Mouse (Mus musculus) midbrain, embryonic 13.5 days (tissue): ENCODE results near the gene Reep6. TPM values are rescaled to one million over a fixed set of nuclear protein-coding genes. Genes with fewer than 3 reads are reported as not detected.

Source experiments
- ATAC-seq: fragments of 200-750 bp; cut with Nextera tagmentation; 2 replicates; pipeline ENCODE4 v1.8.0; 2017; ENCODE audit warnings: mild to moderate bottlenecking, moderate TSS enrichment, moderate library complexity
- H3K27ac ChIP-seq: fragments of 300-500 bp; sonication (generic); 2 replicates; pipeline ENCODE4 v1.5.1; 2015; ENCODE audit warnings: inconsistent platforms, mild to moderate bottlenecking, moderate library complexity
- H3K27me3 ChIP-seq: fragments of 300-500 bp; sonication (generic); 2 replicates; pipeline ENCODE4 v1.6.1; 2015; ENCODE audit warnings: mild to moderate bottlenecking, inconsistent platforms
- H3K36me3 ChIP-seq: fragments of 300-500 bp; sonication (generic); 2 replicates; pipeline ENCODE4 v1.6.1; 2015; ENCODE audit warnings: mild to moderate bottlenecking, inconsistent platforms
- H3K4me1 ChIP-seq: fragments of 300-500 bp; sonication (generic); replicated peaks from 2 replicates; pipeline ENCODE4 v1.6.1; 2015; ENCODE audit warnings: inconsistent platforms
- H3K4me2 ChIP-seq: fragments of 300-500 bp; sonication (generic); replicated peaks from 2 replicates; pipeline ENCODE4 v1.6.1; 2015; ENCODE audit warnings: moderate library complexity, mild to moderate bottlenecking, inconsistent platforms
- H3K4me3 ChIP-seq: fragments of 300-500 bp; sonication (generic); replicated peaks from 2 replicates; pipeline ENCODE4 v1.5.1; 2015; ENCODE audit warnings: mild to moderate bottlenecking, inconsistent platforms
- H3K9ac ChIP-seq: fragments of 300-500 bp; sonication (generic); replicated peaks from 2 replicates; pipeline ENCODE4 v1.6.1; 2015; ENCODE audit warnings: mild to moderate bottlenecking, inconsistent platforms
- H3K9me3 ChIP-seq: fragments of 300-500 bp; sonication (generic); 2 replicates; pipeline ENCODE4 v1.6.1; 2016; ENCODE audit warnings: mild to moderate bottlenecking, inconsistent platforms
- WGBS: fragments of 180-500 bp; shearing (Covaris S2); methylation state at CpG from one replicate; pipeline ENCODE4 v1.1.7; 2015; 5-methylcytosine and 5-hydroxymethylcytosine counted together
- polyA plus RNA-seq: library from polyadenylated mRNA; unstranded; fragments of >200 nt; fragmentation: Nextera tagmentation; extraction: Ambion mirVana; gene quantifications from 2 replicates; pipeline ENCODE4 v1.2.1, GENCODE M21; 2015

The Reep6 gene
- polyA plus RNA-seq, 1 experiment from 2014 or later: 3.1 TPM

DNA sequence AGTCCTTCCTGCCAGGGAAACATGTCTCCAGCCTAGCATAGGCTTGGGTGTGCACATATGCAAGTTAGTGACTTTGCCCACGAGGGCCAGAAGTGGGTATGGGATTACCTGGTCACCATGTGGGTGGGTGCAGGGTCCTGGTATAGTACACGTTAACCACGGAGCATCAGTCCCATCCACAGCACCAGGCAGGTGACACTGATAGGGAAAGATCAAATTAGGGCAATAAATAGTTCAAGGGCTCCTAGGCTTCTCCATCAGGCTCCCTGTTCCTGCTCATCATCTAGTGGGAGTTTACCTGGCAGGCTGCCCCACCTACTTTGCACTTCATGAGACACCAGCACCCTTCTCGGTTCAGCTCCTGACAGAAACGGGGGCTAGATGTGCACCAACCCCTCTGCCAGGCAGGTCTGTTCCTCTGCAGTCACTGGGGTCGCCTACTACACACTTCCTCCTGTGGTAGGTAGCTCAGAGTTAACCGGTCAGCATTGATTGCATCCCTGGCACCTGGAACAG is 34.9 kb upstream of the Reep6 start:
- 43% methylated on average over 7 of the region's 7 CpGs for WGBS
- peaks cover 20% of the 10 kb centered on the region for H3K36me3 ChIP-seq
- H3K27me3 ChIP-seq: no peaks in the 10 kb centered on the region
- peak overlapping the region; percentile 99; the same call in 1 of the 2 replicates for H3K27ac ChIP-seq
- no peaks in the 10 kb centered on the region for H3K9me3 ChIP-seq
- peak overlapping the region; percentile 99 for H3K4me2 ChIP-seq
- H3K9ac ChIP-seq: peak overlapping the region; percentile 99
- H3K4me1 ChIP-seq: peaks cover 64% of the 10 kb centered on the region
- no peak for ATAC-seq
- H3K4me3 ChIP-seq: 0 out of 2 replicates have a peak overlapping the region, but pooled peaks have one; percentile 97

GRCm38 (mm10) chr10:80295618-80296425 is 33.9 kb upstream of the Reep6 start, which contains the start of gene Apc2:
Apc2 (plus strand) TSS chr10:80295977.
- WGBS: under 1% methylated on average over 26 of the region's 26 CpGs
- Histone ChIP-seq H3K9me3 (no peaks in the 10 kb centered on the region), H3K4me3 (peak within 1 kb of the TSS; percentile 54), H3K27ac (peak within 1 kb of the TSS; percentile 99), H3K36me3 (peaks cover 20% of the 10 kb centered on the region), H3K9ac (peak within 1 kb of the TSS; percentile 99), H3K4me2 (peak within 1 kb of the TSS; percentile 99), H3K27me3 (no peaks in the 10 kb centered on the region), H3K4me1 (peaks cover 74% of the 10 kb centered on the region)
- peak; percentile 53 for ATAC-seq

DNA sequence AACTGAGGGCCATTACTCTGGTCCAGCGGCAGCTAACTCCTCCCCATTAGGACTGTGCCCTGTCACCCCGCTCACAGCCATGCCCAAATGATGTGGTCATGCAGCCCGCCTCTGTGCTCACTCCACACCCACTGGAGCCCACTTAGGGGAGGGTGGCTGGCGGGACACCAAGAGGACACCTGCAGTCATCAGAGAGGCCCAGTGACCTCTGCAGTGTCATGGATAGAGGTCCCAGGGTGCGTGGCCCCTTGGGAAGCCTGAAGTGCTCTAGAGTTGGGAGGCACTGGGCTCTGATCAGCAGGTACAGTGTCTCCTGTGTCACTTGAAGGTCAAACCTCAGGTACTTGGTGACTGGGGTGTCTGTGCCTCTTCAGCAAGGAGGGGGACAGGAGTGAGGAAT is 32.9 kb upstream of the Reep6 start:
- H3K4me2 ChIP-seq: peak overlapping the region; percentile 99
- H3K36me3 ChIP-seq: peaks cover 23% of the 10 kb centered on the region
- H3K27ac ChIP-seq: peak overlapping the region; percentile 99
- peaks cover 81% of the 10 kb centered on the region for H3K4me1 ChIP-seq
- no peaks in the 10 kb centered on the region for H3K27me3 ChIP-seq
- no peaks in the 10 kb centered on the region for H3K9me3 ChIP-seq
- ATAC-seq: no peak
- H3K9ac ChIP-seq: peak overlapping the region; percentile 99
- H3K4me3 ChIP-seq: peak overlapping the region; percentile 54
- WGBS: 82% methylated on average over 5 of the region's 5 CpGs

DNA sequence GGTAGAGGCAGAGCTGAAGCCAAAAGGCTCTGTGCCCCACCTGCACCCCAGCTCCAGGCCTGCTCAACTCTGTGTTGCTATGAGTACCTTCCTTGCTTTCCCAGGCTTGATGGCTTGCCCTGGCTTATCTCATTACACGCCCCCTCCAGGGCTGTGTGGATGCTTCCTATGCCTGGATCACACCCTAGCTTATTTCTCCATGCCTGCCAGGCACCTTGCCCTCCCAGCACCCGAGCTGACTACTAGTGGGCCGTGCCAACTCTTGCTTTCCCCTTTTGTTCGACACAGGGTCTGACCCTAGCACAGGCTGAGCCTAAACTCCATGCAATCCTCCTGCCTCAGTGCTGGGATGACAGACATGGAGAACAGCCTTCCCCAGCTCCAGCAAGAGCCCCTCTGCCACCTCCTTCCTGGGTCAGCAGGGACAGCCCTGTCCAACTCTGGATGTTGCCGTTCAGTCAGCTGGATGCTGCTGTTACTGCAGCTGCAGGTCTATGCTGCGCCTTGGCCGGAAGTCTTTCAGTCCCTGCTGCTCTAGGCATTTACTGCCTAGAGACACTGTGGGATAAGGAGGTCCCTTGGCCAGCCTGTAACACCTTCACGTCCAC is 32.1 kb upstream of the Reep6 start:
- no peaks in the 10 kb centered on the region for H3K27me3 ChIP-seq
- no peaks in the 10 kb centered on the region for H3K9me3 ChIP-seq
- peak overlapping the region; percentile 99 for H3K27ac ChIP-seq
- 66% methylated on average over 8 of the region's 8 CpGs for WGBS
- H3K9ac ChIP-seq: peak overlapping the region; percentile 99
- ATAC-seq: no peak
- H3K4me1 ChIP-seq: peaks cover 87% of the 10 kb centered on the region
- peak overlapping the region; percentile 99 for H3K4me2 ChIP-seq
- H3K4me3 ChIP-seq: peak overlapping the region; percentile 54; the same call in 1 of the 2 replicates
- H3K36me3 ChIP-seq: peaks cover 31% of the 10 kb centered on the region

DNA sequence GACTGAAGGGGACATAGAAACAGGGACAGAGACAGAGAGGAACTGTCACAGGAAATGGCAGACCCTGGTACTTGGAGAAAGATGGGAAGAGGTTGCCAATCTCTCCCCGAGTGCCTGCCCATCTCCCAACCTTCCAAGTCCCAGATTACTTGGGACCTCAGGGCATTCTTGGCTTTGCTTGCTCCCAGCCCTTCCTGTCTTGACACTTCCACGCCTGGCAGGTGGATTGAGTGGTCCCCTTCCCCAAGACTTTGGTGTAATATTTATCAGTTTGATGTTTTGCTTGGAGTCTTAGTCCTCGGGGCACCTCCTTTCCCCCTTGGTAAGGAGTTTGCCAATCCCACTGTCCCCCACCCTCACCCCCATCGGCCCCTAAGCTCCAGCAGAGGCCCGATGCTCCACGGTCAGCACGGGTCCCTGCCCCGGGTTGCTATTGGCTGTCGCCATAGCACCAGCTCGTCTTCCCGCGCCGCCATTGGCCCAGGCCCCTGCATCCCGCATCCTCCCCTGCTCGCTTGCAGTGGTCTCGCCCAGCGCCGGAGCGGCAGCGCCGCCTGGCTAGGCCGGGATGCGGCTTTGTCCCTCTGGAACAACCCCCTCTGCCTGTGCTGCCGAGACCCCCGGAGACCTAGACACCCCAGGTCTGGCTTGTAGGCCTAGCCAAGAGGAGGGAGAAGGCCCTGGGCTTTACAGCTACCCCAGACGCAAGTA is 31.0 kb upstream of the Reep6 start:
- Histone ChIP-seq H3K27me3 (no peaks in the 10 kb centered on the region), H3K36me3 (peaks cover 34% of the 10 kb centered on the region), H3K4me1 (peaks cover 89% of the 10 kb centered on the region), H3K27ac (peak overlapping the region; percentile 99), H3K4me2 (peak overlapping the region; percentile 99), H3K4me3 (peak overlapping the region; percentile 76), H3K9ac (peak overlapping the region; percentile 99), H3K9me3 (no peaks in the 10 kb centered on the region)
- 1% methylated on average over 26 of the region's 26 CpGs for WGBS
- peak; percentile 82 for ATAC-seq

DNA sequence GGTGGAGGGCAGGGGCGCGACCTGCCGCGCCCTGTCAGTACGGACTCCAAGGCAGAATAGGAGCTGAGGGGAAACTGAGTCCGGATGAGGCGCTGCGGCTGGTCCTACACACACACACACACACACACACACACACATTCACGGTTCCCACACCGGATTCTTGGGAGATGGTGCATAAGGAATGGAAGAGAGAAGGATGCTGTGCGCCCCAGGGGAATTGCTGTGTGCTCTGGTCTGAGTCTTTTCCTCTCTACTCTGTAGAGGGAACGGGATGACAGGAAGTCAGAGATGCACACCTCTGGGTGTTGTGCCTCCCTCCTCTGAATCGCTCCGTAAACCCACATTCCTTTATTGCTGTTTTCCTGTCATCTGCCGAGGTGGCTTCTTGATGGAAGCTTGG is 30.5 kb upstream of the Reep6 start:
- peaks cover 89% of the 10 kb centered on the region for H3K4me1 ChIP-seq
- H3K27ac ChIP-seq: peak overlapping the region; percentile 99
- H3K9ac ChIP-seq: peak overlapping the region; percentile 99
- no peaks in the 10 kb centered on the region for H3K9me3 ChIP-seq
- peaks cover 34% of the 10 kb centered on the region for H3K36me3 ChIP-seq
- H3K27me3 ChIP-seq: no peaks in the 10 kb centered on the region
- H3K4me3 ChIP-seq: peak overlapping the region; percentile 76
- H3K4me2 ChIP-seq: peak overlapping the region; percentile 99
- no peak for ATAC-seq
- 3% methylated on average over 15 of the region's 15 CpGs for WGBS

GRCm38 (mm10) chr10:80299824-80300223 is 29.9 kb upstream of the Reep6 start:
- WGBS: 43% methylated on average over 10 of the region's 10 CpGs
- H3K27ac ChIP-seq: peak overlapping the region; percentile 99
- ATAC-seq: no peak
- H3K4me1 ChIP-seq: peaks cover 90% of the 10 kb centered on the region
- peak overlapping the region; percentile 99 for H3K4me2 ChIP-seq
- H3K27me3 ChIP-seq: no peaks in the 10 kb centered on the region
- H3K36me3 ChIP-seq: peaks cover 34% of the 10 kb centered on the region
- no peaks in the 10 kb centered on the region for H3K9me3 ChIP-seq
- H3K9ac ChIP-seq: peak overlapping the region; percentile 99
- peak overlapping the region; percentile 76 for H3K4me3 ChIP-seq

- Histone ChIP-seq H3K9me3 (no peaks in the 10 kb centered on the region), H3K4me3 (peak overlapping the region; percentile 76), H3K4me1 (peaks cover 90% of the 10 kb centered on the region), H3K27ac (peak overlapping the region; percentile 99), H3K36me3 (peaks cover 40% of the 10 kb centered on the region), H3K4me2 (peak overlapping the region; percentile 99), H3K27me3 (no peaks in the 10 kb centered on the region), H3K9ac (peak overlapping the region; percentile 99)
- 5% methylated on average over 11 of the region's 11 CpGs for WGBS
- ATAC-seq: peak; percentile 84
These were observed 29.0 kb upstream of the Reep6 start for GRCm38 (mm10) chr10:80300672-80301181.

DNA sequence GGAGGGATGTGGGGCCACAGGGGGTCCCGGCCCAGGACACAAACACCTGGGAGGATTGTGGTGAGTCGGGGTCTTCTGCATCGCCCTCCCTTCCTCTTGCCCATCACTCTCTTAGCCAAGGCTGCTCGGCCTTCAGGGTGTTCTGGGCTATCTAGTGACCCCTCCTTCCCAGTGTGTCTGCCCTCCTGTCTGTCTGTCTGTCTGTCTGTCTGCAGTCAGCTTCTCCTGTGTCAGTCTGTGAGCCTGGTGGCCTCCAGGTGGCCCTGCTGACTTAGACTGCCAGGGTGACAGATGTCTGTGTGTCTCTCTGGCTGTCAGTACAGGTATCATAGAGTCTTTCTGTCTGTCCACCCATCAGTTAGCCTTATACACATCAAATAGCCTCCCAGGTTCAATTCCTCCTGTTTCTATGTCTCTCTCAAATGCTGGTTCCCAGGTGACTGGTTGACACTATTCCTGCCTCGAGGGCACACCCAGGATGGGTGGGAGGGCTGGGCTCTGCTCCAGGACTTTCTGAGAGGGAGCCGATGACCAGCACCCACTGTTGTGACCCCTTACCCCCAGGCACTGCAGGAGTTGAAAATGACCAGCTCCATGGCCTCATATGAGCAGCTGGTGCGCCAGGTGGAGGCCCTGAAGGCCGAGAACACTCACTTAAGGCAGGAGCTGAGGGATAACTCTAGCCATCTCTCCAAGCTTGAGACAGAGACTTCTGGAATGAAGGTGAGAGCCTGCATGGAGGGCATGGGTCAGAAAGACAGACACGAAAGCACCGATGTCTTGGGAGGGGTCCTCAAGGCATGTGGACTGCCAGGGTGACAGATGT is 28.3 kb upstream of the Reep6 start:
- Histone ChIP-seq H3K4me1 (peaks cover 89% of the 10 kb centered on the region), H3K36me3 (peaks cover 48% of the 10 kb centered on the region), H3K9ac (peak overlapping the region; percentile 99), H3K27ac (peak overlapping the region; percentile 99), H3K4me2 (peak overlapping the region; percentile 99), H3K27me3 (no peaks in the 10 kb centered on the region), H3K4me3 (peak overlapping the region; percentile 76), H3K9me3 (no peaks in the 10 kb centered on the region)
- 68% methylated on average over 10 of the region's 10 CpGs for WGBS
- no peak for ATAC-seq

- Histone ChIP-seq H3K27ac (peak overlapping the region; percentile 99), H3K4me1 (peaks cover 87% of the 10 kb centered on the region), H3K36me3 (peaks cover 53% of the 10 kb centered on the region), H3K27me3 (no peaks in the 10 kb centered on the region), H3K4me2 (peak overlapping the region; percentile 99), H3K9ac (peak overlapping the region; percentile 99), H3K9me3 (no peaks in the 10 kb centered on the region), H3K4me3 (peak overlapping the region; percentile 76)
- no peak for ATAC-seq
- 44% methylated on average over 5 of the region's 5 CpGs for WGBS
These were observed 27.7 kb upstream of the Reep6 start for GRCm38 (mm10) chr10:80302082-80302355.

- peak overlapping the region; percentile 76 for H3K4me3 ChIP-seq
- no peaks in the 10 kb centered on the region for H3K27me3 ChIP-seq
- peaks cover 58% of the 10 kb centered on the region for H3K36me3 ChIP-seq
- WGBS: 13% methylated on average over 9 of the region's 9 CpGs
- H3K27ac ChIP-seq: peak overlapping the region; percentile 99
- peak overlapping the region; percentile 99 for H3K4me2 ChIP-seq
- peaks cover 87% of the 10 kb centered on the region for H3K4me1 ChIP-seq
- peak overlapping the region; percentile 99 for H3K9ac ChIP-seq
- no peaks in the 10 kb centered on the region for H3K9me3 ChIP-seq
- no peak for ATAC-seq
These were observed 27.3 kb upstream of the Reep6 start for GRCm38 (mm10) chr10:80302471-80302881.
